Mouse (Mus musculus) left cerebral cortex, adult 11 months (tissue): Measurements from ENCODE around the gene Tnpo1.

Source experiments
- DNase-seq: peaks from one replicate; pipeline ENCODE4 v3.0.0; 2022; ENCODE audit warnings: low spot score

Tnpo1 gene

DNA sequence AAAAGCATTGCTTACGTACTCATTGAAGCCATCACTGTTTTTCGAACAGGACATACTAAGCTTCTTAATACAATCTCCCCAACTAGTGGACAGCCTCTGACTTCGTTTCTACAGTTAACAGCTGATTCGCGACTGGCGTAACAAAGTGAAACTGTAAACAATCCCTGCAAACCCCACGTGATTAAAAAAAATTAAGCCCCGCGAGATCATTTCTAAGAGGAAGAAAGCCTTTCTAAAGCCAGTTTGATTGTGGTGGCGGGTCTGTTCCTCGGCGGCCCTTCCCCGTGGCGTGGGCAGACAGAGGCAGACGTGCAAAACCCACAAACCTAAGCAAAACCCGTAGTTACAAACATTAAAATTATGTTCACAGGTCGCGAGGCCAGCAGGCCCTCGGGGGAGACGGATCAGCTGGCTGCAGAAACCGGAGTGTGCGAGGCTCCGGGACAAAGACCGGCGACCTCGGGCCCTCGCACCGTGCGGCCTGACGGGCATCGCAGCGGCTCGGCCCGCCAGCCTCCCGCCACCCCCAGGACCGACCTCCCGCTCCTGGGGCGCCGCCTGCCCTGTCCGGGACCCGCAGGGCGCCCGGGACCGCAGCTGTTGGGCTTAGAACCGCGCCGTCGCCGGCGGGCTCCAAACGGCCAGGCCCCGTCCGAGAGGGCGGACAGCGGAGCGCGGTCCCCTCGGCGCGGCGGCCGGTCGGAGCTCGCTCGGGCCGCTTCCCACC, 535 bp downstream of the Tnpo1 start:
- no peak for DNase-seq

DNA sequence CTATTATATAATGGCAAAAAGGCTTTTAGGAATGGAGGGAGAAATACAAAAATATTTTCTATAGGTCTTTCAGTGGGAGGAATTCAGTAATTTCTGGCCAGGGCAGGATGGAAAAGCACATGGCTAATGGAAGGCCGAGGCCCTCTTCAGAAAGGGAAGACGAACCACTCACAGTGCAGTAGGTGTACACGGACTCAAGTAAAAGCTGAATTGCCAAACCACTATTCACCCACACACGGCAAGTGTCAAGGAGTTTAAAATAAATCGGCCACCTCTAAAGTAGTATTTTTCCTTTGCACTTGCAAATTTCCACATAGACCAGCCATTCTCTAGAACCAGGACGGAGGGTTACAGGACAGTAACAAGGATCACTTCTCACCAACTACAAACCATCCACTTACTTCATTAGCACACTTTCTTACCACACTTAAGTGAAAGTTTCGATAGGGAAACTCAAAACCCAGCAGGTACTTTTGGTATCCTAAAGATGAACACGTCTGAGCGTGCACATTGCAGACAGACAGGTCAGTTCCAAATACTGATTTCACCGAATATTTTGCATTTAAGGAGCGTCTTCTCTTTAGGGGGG, 1.2 kb downstream of the Tnpo1 start:
- no peak for DNase-seq

DNA sequence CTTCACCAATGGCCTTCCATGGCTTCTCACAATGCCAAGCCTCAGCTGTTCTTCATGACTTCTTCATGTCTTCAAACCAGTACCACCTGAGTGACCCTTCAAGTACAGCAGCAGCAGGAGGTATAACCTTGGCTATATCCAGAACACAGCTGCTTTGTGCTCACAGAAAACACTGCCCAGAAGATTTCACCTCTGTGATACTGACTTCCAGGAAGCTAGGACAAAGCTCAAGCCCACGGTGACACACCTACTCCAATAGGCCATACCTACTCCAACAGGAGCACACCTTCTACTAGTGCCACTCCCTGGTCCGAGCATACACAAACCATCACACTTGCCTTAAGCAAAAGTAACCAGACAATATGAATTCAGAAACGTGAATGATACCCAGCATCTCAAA, 3.4 kb downstream of the Tnpo1 start:
- no peak for DNase-seq

DNA sequence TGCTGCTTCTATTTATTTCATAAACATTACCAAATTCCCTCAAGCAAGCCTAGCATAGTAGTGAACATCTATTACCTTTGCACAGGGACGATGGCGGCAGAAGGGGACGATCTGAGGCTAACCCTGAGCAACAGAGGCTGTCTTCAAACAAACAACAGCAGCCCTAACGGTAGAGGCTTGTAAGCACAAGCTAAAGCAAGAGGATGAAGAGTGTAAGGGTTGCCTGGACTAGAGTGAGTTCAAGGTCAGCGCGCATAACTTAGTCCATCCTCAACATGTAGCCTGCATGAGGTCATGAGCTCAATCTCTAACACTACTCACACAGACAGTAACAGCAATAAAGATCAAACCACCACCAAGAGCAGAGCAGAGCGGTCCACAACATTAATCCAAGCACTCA, 4.9 kb downstream of the Tnpo1 start:
- no peak for DNase-seq

DNA sequence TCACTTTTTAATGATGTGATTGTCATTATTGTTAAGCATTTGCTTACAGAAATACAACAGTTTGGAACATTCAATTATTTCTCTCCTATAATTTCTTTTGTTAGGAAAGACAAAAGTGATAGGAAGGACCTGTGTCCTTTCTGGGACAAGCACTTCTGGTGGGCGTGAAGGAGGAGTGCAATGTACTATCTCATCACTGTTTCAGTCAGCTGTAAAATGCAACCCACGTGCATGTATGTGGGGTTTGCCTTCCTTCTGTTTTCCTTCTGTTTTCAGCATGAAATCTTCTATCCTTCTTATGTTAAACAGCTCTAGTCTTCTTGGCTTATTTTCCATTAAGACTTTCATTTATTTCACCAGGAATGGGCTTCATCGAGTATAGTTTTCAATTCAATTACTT, 5.9 kb downstream of the Tnpo1 start:
- no peak for DNase-seq

DNA sequence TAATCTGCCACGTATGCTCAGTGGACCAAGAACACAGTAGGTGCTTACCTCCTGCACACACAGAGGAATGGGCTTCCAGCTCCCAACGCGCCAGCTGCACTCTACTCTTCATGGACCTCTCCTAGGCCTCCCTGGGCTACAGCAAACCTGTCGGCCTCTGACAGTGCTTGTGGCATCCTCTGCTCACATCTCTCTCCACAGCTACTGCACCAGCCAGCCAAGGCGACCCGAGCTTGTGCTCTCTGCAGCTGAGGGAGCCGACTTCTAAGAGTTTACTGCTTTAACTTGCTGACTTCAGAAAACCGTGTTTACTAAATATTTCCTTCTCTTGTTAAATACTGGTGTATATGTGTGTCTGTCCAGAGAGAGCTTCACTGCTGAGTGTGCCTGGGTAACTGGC, 6.5 kb downstream of the Tnpo1 start:
- no peak for DNase-seq

DNA sequence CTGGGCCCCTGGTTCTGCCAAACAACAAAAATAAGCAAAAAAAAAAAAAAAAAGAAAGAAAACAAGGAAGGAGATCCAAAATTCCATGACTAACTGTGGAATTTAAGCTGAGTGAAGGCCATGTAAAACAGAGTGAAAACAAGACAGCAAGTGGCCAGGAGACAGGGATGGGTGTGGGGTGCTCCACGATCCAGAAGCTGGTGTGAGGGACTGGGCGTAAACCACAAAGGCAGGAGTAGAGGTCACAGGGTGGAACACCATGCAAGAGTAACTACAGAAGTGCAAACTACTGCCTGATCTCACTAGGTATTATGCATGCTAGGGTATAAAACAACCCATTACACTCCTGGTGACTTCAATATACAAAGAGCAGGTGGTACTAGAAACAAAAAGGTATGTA, 8.3 kb downstream of the Tnpo1 start:
- no peak for DNase-seq

DNA sequence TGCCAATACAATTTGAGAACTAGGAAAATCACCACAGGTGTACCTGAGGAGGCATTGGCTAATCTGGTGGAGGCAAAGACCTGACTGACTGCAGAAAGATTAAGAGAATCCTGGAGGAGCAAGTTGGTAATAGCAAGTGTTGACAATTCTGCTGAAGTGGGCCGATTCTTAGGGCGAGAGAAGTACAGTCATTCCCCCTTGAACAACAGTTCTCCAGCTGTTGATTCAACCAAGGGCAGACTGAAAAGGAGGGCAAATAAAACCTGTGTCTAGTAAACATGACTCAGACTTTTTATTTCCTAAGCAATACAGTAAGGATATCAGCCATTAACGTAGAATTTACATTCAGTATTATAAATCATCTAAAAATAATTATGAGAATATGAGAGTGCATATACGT, 10.6 kb downstream of the Tnpo1 start:
- no peak for DNase-seq

DNA sequence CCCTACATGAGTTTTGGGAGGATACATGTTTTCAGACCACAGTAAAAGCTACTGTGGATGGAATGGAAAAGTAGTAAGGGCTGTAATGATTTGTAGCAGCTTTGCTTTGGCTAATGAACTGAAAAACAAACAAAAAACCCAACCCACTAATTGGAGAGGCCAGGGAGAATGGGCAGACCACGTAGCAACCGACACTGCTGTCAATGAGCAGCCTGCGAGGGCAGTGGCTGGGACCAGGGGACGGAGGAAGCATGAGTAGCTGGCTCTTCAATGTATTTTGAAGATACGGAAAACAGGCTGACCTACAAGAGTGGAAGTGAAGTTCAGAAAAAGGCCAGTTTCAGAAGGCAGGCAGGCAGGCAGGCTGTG, 11.4 kb downstream of the Tnpo1 start:
- no peak for DNase-seq

DNA sequence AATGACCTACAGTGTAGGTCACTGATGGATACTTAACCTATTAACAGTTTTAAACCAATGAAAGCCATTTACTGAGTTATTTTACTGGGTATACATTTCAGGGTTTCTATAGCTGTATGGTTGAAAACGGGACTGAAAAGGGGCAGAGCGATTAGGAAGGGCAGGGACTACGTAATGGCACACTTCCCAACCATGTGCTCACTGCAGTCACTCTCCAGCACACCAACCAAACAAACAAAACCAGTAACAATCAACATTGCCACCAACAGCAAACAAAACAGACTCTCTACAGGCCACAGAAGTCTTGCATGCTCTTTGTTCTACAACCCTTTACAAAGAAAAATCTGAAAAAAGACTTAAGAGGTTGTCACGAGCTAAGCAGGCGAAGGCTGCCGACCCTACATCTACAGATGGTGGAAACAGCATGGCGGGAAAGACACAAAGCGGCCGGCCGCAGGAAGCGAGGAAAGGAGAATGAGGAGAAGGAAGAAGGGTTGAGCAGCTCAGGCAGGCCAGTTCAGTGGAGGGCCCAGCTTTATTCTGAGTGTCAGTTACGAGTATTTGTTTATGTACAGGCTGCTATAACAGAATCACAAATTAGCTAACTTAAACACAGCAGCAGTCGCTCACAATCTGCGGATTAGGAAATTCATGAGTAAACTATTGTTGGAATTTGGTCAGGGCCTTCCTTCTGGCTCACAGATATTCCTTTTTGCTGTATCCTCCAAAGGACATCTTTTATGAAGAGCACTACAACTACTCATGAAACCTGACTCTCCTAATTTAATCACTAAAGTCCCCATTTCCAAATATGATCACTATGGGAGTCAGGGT, 12.0 kb downstream of the Tnpo1 start:
- DNase-seq, result no peak

DNA sequence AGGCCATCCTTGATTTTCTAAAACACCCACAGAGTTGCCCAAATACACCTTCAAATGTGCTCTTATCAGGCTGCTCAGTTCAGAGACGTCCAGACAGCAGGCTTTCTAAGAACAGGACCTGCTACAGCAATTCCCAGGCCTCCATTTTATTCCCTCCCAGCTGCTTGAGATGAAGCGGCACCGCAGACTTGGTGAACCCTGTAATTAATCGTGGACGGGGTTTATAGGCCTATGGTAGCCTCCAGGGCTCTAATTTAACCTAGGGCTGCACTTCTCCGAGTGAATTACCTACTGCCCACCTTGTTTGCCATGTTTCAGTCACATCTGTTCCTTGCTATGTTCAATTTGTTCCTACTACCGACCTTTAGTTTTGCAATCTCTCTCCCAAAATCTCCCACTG, 13.0 kb downstream of the Tnpo1 start:
- DNase-seq, result no peak

DNA sequence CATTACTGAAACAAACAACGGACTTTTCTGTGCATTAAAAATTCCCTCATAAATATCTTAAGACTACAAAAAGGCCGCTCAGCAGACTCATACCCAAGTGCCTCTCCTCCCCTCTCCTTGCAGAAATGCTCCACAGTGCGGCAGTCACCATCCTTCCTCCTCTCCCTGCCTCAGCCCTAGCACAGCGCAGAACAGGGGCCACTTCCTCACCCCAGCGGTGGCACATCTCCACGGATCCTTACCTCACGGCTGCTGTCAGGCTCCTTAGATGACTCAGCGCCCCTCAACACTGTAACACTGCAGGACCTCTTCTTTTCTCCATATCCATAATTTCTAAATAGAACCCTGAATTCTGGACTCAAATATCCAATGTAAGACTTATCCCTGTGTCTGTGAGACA, 13.6 kb downstream of the Tnpo1 start:
- no peak for DNase-seq

DNA sequence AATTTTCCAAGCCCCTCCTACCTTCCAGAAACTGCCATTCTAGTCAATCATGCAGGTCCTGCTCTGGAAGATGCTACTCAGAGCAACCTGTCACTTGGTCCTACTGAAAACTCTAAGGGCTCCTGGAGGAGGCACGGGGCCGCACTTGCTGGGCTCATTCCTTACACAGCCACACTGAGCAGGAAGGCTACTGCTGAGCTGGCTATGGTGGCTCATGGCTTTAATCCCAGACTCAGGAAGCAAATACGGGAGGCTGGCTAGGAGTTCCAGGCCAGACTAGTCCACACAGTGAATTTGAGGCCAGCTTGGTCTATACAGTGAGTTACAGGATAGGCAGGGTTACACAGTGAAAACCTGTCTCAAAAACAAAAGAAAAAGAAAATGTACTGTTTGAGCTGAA, 15.4 kb downstream of the Tnpo1 start:
- no peak for DNase-seq

DNA sequence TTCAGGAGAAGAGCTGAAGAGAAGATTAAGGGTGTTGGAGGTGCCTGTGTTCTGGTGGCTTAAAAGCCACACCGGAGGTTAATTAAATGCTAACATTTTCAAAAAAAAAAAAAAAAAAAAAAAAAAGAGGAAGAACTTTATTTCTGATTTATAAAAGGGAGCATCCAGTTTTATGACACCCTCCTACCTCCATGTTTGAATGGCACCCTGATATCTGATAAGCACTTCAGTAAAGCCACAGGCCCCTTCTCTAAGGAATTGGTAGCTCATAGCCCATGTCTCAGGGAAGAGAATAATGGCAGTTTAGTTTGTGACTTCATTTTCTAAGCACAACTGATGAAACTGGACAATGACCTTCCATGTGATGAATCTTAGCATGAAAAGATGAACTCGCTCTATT, 21.6 kb downstream of the Tnpo1 start:
- no peak for DNase-seq

DNA sequence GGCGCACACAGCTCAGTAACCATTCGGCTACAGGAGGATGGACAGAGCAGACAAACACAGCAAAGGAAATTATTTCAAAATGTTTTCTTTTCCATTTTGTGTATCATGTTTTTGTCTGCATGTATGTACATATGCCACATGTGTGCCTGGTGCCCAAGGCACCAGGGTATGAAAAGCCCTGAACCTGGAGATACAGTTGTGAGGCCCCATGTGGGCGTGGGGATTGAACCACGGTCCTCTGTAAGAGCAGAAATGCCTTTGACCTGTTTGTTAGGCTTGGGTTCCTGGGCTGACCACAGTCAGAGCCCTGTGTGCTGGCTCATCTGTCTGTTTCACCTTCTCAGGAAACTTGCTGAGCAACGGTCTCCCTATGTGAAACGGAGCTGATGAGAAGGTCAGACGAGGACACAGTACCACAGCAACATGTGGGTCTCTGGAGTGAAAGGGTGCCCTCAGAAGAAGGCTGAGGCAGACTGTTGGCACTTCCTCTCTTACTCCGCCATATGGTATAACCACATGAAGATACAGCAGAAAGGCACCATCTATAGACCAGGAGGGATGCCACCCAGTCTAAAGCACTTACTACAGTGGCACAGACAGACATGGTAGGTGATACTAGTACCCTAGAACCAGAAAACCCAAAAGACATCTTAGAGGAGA, 23.7 kb downstream of the Tnpo1 start:
- DNase-seq, result no peak

DNA sequence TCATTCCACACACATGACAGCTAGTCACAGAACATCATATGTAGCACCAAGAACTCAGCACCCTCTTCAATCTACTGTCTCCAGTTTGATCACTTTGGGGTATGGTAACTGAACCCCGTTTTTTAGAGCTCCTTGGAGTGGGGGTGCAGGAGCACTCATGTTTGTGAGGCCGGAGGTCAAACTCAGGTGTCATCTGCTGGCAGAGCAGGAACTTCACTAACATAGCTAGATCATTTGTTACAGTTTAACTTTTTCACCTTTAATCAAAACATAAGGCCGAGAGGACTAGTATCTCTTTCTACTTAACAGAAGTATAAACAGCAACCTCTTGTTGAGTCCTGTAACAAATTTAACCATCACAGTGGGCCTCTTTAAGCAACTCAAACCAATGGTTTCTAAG, 26.6 kb downstream of the Tnpo1 start:
- no peak for DNase-seq

DNA sequence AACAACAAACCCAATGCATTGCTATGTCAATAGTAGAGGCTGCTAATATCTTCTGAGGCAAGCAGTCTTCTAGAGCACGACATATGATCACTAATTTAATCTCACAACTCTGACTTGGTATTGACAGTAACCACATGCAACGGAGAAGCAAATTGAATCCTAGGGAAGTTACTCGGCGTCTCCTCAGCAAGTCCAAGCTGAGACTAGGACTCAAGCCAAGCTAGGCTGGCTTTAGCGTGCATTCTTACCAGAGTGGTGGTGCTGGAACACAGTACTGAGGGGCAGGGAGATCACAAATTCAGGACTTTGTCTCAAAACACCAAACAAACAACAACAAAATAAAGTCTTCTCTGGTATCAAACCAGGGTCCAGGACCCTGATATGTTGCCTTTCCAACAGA, 28.6 kb downstream of the Tnpo1 start:
- no peak for DNase-seq

DNA sequence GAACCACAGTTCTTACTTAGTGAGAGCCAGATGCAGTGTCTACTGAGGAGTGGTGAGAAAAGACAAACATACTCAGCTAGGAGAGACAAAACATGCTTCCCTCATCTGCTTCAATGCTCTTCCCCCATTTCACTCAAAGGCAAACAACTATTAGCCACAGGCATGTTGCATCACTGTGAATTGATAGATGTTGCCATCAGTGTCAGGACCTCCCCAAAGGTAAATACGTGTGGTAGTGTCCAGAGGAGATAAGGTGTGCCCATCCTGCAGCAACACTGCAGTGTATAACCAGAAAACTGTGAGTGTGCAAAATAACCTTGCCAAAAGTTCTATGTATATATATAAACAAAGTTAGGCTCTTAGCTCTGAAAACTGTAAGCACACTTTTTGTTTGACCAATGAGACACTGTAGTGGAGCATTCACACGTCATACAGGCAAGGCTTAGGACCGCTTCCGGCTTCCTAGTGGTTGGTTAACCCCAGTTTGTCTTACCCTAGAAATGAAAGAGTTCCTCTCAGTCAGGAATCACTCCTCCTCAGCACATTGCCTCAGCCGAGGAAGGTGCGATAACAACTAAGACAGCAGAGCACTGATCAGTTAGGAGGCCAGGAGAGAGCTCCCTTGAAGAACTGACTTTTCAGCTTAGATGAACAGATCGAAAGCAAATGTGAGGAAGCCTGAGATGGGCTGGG, 29.6 kb downstream of the Tnpo1 start:
- no peak for DNase-seq

DNA sequence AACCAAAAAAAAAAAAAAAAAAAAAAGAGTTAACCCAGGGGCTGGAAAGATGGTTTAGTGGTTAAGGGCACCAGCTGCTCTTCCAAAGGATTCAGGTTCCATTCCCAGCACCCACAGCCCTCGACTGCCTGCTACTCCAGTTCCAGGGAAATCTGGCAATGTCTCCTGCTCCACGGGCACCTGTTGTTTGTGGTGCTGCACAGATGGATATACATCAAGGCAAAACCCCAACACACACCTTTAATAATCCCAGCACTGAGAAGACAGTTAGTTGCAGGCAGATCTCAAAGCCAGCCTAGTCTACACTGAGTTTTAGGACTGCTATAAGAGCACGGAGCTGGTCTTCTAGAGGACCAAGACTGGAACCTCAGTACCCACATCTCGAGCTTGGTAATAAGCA, 30.2 kb downstream of the Tnpo1 start:
- DNase-seq, result no peak

DNA sequence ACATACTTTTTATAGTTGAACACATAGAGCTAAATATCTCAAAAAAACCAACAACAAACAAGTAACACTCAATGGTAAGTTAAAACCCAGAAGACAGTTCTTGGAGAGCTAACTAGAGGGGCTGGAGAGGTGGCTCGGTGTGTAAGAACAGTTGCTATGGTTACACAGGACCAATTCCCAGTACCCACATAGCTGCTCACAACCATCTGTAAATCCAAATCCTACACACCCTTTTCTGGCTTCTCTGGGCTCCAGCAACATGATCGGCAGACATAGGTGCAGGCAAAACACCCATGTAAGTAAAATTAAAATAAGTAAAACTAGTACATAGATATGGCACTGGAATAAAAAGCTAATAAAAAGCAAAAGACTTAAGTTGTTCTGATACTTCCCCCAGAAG, 31.3 kb downstream of the Tnpo1 start:
- DNase-seq, result no peak

DNA sequence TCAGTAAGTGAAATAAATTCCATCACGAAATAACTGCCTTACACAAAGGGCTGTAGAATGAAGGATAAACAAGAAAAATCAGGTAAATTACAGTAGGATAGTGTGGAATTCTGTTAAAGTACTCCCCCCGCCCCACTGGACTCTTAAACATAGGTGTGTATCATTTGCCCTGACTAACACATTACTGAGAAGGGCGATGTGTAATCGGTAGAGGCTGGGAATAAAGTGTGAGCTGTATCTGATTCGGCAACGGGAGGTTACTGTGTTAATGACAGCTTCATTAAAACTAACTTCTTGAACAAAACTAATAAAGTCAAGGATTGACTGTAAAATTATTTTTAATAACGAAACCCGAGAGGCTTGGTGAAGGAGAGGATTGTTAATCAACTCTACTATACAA, 34.7 kb downstream of the Tnpo1 start:
- DNase-seq, result no peak

DNA sequence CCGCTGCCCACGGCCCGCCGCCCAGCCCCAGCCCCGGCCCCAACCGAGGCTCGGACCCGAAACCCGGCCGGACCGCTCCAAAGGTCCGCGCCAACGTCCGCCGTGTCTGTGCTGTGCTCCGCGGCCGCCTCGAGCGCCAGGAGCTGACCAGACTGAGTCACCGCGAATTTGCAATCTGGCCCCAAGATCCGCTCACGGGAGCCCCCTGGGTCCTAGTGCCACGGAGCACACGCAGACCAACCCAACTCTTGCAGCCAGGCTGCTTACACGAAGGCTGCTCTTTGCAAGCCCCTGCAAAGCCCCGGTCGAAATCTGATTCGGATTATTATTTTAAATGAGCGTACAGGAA, 35.3 kb downstream of the Tnpo1 start:
- peak; percentile 65 for DNase-seq
